Mouse (Mus musculus) cerebellum, adult 9-10 months (tissue): ENCODE results near the gene Gna12.

Source experiments
- DNase-seq: peaks from one replicate; pipeline ENCODE4 v3.0.0; 2022

Gna12 gene

DNA sequence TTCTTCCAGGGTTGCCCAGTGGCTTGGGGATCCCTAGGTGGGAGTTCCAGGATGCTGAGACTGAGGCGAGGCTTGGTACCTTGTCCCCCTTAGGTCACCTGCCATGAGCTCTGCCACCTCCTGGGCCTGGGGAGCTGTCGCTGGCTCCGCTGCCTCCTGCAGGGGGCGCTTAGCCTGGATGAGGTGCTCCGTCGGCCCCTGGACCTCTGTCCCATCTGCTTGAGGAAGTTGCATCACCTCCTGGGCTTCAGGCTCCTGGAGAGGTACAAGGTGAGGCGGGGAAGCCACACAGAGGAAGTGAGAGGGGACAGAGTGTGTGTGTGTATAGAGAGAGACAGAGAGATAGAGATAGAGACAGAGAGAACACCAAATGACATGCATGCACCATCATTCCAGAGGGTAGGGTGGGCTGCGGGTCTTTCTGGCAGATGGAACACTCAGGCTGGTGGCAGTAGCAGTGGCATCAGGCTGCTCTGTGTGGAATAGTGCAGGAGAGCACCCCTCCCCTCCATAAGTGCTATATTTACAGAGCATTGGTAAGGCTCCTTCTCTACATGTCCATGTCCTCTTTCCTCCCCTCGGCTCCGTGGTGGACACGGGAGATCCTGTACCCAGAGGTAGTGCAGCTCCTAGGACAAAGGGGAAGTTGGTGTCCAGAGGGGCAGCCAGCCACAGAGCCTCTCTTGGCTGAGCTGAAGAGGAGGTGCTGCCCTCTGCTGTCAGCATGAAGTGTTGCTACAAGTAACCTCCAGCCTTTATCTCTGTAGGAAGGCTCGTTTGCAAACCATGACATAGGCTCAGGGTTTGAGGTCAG, 81.0 kb downstream of the Gna12 start:
- peak; percentile 78 for DNase-seq

DNA sequence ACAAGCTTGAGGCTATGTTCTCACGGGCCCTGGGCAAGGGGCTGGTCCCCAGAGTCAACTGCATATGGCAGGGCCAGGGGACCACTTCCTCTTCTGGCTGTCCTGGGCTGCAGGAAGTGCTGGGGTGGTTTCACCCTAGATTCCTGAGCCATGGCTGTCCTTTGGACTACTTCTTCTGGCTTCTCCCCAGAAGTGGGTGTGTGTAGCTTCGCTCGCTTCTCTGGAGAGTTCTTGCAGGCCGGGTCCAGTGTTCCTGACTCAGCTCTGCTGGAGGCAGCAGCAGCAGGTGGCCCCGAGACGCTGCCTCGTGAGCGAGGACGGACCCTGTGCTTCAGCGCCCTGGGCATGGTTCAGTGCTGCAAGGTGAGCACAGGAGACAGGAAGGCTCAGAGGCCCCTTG, 81.8 kb downstream of the Gna12 start:
- no peak for DNase-seq

DNA sequence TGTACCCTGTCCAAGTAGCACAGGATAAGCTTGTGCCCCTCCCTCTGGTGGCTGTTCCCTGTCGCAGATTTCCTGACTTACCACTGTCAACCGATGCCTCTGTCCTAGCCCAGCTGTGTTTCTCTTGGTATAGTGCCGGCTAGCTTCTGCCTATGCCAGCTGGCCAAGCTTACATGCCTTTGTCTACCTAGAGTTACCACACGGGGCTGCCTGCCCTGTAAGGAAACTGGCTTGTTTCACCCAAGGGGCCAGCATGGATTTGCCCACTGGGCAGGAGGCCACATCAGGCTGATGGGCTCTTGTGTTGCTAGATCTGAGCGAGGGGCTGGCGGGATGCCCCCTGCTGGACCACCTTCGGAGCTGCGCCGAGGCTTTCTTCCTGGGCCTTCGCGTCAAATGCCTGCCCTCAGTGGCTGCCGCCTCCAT, 86.5 kb downstream of the Gna12 start:
- DNase-seq: no peak

DNA sequence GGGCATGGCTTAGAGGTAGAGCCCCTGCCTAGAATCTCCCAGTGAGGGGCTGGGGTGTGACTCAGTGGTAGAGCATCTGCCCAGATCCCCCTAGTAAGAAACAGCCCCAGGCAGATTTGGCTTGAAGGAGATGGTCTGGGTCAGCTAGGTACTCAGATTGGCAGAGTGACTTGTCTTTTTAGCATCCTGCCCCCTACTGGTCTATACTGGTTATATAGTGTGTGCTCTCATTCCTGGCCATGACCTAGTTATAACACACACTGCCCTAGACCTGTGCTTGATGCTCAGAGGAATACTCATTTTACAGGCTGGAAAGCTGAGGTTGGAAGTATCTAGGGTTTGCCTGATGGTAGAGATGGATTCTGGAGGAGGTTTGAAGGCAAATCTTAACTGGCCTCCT, 88.4 kb downstream of the Gna12 start:
- DNase-seq: peak; percentile 36

DNA sequence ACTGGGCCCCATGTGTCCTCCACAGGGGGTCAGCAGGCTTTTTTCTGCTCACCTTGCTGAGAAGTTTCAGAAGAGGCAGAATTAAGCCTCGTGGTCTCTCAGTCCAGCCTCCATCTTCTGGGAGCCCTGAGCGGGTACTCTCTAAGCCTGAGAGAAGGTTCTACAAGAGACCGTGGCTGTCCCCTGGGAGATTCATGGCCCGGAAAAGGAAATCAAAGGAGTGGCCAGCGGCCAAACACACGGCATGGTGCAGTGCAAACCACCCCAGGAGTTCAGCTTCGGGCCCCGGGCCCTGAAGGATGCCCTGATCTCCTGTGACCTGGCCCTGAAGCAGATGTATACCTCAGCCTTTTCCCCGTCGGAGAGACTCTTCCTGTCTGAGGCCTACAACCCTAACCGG, 89.2 kb downstream of the Gna12 start:
- DNase-seq: no peak

DNA sequence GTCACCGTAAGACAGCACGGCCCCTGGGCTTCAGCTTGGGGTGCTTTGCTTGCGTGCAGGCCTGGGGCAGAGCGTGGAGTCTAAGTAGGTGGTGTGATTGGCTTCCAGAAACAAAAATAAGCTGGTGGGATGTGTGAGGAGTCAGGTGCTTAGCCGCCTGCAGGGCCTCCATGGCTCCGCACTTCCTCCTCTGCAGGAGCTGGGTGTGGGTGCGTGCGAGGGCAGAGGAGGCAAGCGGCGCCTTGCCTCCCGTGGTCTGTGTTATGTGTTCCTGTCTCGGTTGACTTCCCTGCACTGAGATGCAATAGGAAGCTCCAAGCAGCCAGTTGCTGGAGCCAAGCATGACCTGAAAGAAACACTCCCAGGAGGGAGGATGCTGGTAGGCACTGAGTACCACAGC, 90.4 kb downstream of the Gna12 start:
- DNase-seq: no peak

DNA sequence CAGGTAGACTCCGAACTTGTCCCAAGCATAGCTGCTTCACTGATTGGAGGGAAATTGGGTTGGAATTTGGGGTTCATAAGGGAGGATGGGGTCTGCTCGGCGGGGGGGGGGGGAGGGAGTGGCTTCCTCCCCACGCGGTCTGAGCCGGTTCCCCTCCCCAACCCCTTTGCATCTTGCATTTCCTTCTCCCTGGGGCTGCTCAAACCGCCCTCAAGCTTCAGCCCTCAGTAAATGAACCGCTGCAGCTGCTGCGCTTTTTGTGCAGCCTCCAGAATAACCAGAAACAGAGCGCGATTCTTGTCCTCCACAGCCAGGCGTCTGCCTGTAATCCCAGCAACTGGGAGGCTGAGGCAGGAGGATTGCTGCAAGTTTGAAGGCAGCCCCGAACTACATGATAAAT, 94.1 kb downstream of the Gna12 start:
- no peak for DNase-seq

DNA sequence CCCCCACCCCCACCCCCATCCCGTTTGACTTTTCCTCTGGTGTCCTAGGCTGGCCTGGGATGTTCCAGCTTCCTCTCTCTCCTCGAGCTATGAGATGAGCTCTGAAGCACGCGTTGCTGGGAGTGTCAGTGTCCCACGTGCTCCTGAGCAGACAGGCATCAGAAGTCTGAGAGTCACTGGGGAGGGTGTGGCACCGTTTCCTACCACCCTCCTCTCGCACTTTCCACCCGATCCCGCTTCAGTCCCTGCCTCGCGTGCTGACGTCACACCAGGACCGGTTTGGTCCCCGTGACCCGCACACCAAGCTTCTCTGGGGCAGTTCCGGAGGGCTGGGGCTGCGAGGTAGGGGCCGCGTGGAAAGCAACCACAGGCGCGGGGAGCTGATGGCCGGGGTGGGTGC, 94.9 kb downstream of the Gna12 start:
- no peak for DNase-seq

DNA sequence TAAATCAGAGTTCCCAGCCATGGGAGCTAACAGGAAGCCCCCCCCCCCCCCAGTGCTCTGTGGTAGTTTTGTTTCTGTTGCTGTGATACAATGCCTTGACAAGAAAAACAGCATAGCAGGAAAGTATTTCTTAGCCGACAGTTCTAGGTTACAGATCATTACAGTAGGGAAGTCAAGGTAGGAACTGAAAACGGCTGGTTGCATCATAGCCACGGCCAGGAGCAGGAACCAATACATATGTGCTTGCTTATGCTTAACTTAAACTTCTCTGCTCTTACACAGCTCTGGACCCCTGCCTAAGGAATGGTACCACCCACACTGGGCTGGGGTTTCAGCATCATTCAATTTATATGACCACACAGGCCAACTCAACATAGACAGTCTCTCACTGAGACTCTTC, 96.9 kb downstream of the Gna12 start:
- no peak for DNase-seq

DNA sequence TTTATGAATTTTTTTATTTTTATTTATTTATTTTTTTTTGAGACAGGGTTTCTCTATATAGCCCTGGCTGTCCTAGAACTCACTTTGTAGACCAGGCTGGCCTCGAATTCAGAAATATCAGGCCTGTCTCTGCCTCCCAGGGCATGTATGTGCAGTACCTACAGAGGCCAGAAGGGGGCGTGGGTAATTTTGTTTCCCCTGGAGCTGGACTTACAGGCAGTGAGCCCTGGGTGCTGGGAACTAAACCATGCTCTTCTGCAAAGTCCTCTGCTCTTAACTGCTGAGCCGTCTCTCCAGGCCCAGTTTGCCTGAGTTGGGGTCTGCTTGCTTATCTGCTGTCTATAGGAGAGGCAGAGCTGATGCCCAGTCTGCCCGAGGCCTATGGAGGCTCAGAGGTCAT, 98.0 kb downstream of the Gna12 start:
- no peak for DNase-seq

DNA sequence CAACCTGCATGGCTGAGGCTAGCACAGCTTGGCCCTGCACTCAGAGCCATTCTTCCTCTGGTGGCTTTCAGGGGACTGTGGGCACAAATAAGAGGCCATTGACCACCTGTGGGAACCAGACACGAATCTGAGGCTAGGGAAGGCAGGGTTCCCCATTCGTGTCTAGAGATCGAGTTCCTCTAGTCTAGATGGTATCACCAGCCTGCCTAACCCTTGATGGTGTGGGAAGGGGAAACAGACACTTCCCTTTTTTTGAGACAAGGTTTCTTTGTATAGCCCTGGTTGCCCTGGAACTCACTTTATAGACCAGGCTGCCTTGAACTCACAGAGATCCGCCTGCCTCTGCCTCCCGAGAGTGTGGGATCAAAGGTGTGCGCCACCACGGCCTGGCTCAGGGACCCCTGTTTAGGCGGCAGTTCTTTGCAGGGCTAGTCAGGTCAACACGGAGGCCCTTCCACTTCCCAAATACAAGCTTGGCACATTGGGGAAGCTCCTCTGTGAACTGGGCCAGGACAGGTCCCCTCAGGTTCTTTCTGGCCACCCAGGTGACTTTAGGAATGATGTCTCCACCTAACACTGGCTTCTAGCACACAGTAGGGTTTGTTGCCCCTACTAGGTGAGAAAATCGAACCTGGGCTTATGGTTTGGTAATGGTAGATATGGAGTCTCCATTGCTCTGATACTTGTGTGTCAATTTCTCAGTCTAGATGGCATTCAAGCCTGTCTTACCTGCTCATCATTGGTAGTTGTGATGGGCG, 99.0 kb downstream of the Gna12 start:
- DNase-seq: no peak

DNA sequence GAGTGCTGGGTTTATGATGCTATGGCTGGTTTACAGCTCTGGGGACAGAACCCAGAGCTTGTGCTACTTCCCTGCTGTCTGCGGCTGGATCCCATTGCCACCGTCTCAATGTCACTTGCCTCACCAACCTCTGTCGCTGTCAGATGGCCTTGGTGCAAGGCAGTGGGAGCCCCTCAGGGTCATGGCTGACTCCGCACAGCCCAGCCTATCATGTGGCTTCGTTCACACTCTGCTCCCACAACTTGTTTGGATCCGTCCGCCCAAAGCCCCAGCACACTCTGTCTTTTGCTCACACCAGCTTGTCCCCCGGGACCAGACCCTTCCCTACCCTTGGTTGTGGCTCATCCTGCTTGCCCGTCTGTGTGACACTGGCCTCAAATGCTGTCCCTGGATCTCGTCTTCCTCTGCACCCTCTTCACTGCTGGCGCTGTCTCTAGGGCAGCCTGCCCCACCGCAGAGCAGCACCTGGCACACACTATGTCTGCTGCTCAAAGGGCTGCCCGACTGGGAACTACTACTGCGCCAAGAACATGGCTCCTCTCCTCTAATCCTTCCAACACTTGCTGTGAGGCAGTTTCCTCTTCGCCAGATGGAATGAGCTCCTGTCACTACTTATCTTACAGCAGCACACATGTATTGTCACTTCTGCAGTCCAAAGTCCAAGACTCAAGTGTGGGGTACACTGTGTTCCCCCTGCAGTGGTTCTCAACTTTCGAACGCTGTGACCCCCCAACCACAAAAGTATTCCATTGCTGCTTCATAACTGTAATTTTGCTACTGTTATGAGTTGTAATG, 103.1 kb downstream of the Gna12 start:
- DNase-seq: no peak

DNA sequence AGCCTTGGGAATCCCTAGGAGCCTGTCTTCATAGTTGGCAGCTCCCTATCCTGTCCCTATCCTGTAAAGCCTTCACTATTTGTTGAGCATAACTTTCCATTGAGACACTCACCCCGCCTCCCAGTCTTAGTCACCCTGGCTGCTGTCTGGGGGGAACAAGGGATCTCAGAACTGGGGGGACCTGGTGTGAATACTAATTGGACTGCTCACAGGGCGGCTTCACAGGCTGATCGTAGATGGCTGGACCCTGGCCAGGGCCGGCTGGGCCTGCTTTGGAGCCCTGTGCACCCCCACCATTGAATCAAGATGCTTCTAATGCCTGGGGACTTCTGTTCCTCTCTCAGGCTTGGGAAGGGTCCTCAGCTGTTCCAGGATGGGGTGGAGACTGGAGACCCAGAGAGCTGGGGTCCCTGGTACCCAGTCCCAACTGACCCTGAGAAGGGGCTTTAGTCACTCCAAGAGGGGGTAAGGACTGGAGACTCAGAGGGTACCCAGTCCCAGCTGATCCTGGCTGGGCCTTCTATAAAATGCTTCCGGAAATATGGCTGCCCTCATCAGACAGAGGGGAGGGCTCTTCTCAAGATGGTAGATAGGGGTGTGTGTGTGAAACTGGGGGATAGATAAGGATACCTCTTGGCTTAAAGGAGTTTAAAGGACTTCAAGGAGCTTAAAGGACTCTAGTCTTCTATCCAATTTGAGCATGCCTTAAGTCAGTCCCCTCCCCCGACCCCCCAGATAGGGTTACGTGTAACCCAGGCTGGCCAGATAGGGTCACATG, 104.0 kb downstream of the Gna12 start:
- no peak for DNase-seq

DNA sequence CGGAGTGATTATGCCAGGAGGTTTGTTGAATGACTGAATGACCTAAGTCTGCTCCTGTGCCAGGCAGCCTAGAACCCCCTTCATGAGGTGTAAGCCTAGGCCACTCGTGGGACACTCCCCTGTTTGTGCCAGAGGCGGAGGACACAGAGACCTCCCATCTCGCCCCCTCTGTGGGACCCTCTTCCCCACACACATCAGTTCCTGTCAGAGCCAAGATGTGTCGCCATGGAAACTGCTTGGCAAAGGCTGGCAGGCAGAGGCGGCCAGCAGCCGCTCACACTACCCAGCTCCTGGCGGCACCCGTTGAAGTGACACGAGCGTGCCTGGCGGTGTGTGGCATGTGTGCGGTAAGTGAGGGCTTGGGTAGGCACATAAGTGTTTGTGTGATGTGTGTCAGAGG, 106.4 kb downstream of the Gna12 start, which contains the start of gene Amz1:
Gene Amz1, plus strand, starts transcription at position 306 of the 400 bp plus-strand sequence.
- no peak for DNase-seq

DNA sequence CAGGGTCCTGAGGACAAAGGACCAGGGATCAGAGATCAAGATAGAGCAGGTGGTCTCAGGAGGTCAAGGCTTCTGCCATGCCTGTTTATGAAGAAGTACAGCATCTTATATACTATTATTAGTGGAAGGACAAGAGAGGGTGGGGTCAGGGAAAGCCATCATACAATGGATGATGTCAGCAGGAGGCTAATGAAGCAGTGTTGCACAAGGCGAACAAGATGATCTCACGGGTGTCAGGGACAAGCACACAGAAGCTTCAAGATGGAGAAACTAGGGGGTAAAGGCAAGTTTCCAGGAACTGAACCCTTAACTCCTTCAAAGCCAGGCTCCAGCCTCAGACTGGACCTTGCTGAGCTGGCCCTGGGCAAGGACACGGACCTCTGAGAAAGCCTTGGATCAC, 108.1 kb downstream of the Gna12 start:
- no peak for DNase-seq

DNA sequence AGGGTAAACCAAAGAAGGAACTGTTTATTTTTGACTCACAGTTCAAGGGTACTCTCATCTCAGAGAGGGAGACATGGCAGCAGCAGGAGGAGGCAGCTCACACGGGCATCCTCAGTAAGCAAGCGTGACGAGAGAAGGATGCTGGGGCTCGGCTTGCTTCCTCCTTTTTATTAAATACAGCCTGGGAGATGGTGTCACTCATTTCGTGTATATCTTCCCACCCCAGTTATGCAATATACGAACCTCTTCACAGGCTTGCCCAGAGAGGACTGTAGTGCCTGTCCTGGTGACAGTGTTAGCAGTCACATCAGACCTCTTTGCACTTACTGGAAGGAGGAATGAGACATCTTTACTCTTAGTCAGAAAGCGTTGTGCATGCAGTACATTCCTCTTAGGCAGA, 109.5 kb downstream of the Gna12 start:
- no peak for DNase-seq

DNA sequence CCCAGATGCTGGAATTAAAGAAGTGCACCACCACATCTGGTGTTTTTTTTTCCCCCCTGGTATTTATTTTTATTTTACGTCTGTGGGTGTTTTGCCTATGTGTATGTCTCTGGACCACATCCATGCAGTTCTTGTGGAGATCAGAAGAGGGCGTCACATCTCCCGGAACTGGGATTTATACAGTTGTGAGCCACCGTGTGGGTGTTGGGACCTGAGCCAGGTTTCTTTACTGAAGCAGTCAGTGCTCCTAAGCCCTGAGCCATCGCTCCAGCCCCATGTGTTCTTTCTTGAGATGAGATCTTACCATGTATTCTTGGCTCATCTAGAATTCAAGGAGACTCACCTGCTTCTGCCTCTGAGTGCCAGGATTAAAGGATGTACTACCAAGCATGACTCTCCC, 119.2 kb downstream of the Gna12 start:
- DNase-seq: no peak

DNA sequence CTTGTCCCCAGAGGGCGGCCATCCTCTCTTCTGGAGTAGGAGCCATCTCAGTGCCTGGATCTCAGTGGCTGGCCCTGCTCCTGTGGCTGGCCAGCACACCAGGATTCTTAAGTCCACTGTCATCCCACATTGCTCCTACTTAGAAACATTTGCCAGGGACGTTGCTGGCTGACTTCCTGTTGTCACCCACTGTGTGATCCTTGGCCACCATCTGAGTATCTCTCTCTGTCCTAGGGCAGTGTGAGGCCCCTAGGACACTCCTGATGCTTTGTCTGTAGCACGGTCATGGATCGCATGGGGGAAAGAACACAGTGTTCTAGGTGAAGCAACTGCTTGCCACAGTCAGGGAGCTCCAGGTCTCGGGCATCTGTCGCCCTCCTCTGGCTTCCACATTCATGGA, 119.9 kb downstream of the Gna12 start:
- no peak for DNase-seq
